Mouse (Mus musculus) spleen, postnatal 36 days (tissue): ENCODE measurements around the gene Lin52.
A peak's percentile ranks its signal among the peaks of the same experiment; 100 is the strongest.

Experiments
- DNase-seq, 2 experiments: peaks; one replicate each; pipeline ENCODE4 v3.0.0; 2022; ENCODE audit warnings: low spot score in 2 of 2, mixed read lengths in 1 of 2

Lin52 gene

DNA sequence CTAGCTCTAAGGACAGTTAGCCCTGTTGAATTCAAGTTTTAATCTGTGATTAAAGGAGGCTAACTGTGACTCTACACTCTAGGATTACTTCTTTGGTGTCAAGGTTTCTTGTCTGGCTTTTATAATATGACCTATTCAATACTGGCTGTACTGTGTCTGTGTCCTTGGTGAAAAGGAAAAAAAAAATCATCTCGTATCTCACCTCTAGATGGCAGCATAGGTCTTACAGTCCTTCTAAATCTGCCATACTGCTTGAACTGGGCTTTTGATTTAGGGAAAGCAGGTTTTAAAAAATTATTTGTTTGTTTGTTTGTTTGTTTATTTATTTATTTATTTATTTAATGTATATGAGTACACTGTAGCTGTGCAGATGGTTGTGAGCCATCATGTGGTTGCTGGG, 17.5 kb downstream of the Lin52 start:
- peak in 1 of 2 experiments; percentile 29 for DNase-seq

DNA sequence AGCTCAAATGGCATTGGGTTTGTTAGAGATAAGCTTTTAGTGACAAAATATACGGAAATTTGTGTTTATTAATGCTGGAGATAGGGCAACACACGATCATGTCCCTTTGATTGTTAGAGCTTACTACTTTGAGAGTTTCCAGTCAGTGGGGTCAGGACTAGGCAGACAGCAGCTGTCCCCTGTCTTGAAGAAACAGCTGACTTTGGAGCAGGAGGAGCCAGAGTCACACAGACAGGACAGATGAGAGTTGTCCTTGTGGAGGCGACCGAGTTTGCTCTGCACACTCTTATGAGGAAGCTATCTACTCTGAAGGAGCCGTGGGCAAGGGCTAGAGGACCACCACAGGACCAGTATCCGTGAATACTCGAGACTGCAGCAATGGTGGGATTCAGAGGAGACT, 27.7 kb downstream of the Lin52 start:
- DNase-seq, result no peak

DNA sequence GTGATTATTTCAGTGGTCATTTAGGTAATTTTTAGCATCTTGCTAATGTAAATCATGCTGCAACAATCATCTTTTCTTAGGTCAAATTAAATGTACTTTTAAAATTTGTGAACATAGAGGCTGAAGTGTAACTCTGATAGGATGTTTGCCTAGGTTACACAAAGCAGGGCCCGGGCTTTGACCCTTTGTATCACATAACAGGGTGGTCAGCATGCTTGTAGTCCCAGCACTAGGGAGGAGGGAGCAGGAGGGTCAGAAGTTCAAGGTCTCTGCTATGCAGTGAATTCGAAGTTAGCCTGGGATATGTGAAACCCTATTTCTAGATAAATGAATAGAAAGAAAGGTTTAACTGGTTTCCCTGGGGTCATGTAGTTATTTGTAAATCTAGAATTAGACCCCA, 30.0 kb downstream of the Lin52 start:
- DNase-seq, result no peak

- no peak for DNase-seq
Observed at GRCm38 (mm10) chr12:84482778-84483585, 31.8 kb downstream of the Lin52 start.

DNA sequence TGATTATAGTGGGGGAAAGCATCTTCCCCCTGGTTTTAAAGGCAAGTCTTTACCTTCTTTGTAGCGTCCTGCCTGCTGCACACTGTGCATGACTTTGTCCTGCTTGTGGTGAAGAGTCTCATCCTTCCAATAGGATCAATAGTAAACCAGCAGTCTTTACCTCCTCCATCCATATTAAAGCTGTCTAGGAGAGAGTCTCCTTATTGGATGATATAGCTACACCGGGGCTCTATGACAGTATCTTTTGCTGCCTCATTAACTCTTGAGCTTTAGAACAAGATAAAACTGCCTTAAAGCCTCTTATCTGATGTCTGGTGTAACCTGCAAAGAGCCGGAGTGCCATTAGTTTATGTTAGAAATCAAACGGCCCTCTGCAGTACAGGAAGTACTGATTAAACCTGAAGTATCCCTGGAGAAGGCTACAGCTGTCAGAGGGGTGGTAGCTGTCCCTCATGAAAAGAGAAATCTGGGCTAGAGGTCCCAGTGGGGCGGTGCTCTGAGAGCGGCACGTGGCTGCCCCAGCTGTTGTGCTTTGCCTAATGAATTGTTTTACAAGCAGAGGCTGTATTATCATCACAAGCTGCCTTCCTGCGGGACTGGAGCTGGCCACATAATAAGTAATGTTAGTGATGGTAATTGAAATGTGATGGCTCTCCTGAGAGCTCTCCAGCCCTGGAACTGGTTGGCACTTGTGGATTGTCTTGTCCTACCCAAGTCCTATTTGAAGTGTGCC, 36.3 kb downstream of the Lin52 start:
- DNase-seq, result no peak

GRCm38 (mm10) chr12:84496795-84497194, 45.6 kb downstream of the Lin52 start:
- DNase-seq, result no peak

- no peak for DNase-seq
Observed at GRCm38 (mm10) chr12:84500528-84501263, 49.5 kb downstream of the Lin52 start.

- DNase-seq, result no peak
Observed at GRCm38 (mm10) chr12:84501278-84501677, 50.1 kb downstream of the Lin52 start.

- no peak for DNase-seq
Observed at GRCm38 (mm10) chr12:84506856-84507255, 55.6 kb downstream of the Lin52 start.

DNA sequence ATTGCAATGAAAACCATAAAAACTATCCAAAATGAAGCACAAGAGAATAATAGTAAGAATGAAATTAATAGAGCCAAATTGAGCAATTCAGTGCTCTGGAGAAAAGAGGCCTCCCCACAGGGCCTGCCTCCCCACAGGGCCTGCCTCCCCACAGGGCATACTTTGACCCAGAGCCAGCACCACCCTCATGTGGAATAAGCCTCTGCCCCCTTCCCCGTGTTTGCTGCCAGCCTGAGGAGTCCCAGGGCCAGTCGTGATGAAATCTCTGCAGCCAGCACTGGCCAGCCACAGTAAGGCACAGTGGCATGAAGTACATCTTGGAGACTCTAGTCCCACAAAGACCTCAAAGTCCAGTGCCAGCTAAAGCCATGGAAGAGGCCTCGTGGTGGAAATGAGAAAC, 60.8 kb downstream of the Lin52 start:
- no peak for DNase-seq

DNA sequence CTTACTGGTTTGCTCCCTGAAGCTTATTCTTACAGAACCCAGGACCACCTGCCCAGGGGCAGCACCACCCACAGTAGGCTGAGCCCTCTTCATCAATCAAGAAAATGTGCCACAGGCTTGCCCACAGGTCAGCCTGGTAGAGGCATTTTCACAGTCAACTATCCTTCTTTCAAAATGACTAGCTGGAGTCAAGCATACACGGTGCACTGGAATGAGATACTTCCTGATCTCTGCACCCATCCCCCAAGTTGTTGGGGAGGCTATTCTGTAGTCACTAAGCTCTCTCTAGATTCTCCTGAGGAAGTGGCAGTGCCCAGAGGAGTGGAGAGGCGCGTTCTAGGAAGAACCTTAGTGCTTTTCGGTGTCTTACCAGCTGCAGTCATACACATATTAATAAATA, 64.3 kb downstream of the Lin52 start:
- DNase-seq, result no peak

GRCm38 (mm10) chr12:84516642-84517041, 65.4 kb downstream of the Lin52 start:
- no peak for DNase-seq

- DNase-seq, result no peak
Observed at GRCm38 (mm10) chr12:84518018-84518417, 66.8 kb downstream of the Lin52 start.

DNA sequence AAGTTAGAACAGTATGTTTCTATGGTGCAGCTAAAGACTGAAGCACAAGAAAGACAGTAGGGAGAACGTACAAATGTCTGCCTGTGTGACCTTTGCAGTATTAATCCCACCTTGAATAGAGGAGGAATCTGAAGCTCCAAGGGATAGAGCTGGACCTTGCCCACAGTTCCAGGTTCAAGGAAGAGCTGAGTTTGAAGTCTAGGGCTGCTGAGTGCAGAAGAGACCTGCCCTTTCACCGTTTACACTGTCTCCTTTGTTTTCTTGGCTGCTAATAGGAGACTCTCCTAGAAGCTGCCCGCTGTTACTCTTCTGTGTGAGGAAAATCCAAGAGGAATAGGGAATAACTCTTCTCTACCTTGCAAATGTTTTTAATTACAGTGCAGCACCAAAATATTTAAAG, 72.5 kb downstream of the Lin52 start:
- no peak for DNase-seq

GRCm38 (mm10) chr12:84524147-84525050, 73.2 kb downstream of the Lin52 start:
- DNase-seq, result no peak

- DNase-seq, result no peak
Observed at GRCm38 (mm10) chr12:84525422-84525821, 74.2 kb downstream of the Lin52 start.

- DNase-seq, result no peak
Observed at GRCm38 (mm10) chr12:84530426-84530825, 79.2 kb downstream of the Lin52 start.

GRCm38 (mm10) chr12:84531906-84532829, 80.9 kb downstream of the Lin52 start:
- DNase-seq, result no peak

DNA sequence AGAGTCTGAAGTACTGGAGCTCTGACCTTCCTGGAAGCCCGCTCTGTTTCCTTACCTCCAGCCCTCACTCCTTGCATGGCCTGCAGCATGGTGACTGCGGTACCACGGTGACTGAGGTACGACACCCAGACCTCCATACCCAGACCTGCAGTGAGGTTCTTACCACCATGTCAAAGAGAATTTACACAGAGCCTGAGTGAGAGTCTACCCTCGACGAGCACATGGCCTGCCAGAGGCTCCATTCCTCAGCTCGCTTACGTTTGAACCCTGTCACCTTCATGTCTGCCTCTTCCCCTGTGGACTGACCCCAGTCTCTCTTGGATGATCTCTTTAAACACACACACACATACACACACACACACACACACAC, 81.6 kb downstream of the Lin52 start:
- DNase-seq, result no peak

- no peak for DNase-seq
Observed at GRCm38 (mm10) chr12:84533706-84534486, 82.7 kb downstream of the Lin52 start.
